Mouse (Mus musculus) midbrain, embryonic 11.5 days (tissue): ENCODE results near the gene Frg2f1. TPM values are rescaled to one million over a fixed set of nuclear protein-coding genes. Genes with fewer than 3 reads are reported as not detected.
"Not testable (repeated sequence)": the region's sequence is repeated elsewhere in the genome, so short reads cannot be mapped to it uniquely, and the experiment has no call there.

Source experiments
- ATAC-seq: fragments of 200-750 bp; cut with Nextera tagmentation; 2 replicates; pipeline ENCODE4 v1.8.0; 2017; ENCODE audit warnings: moderate TSS enrichment, moderate library complexity; ENCODE audit not compliant: low FRiP score
- DNase-seq: peaks from one replicate; pipeline ENCODE4 v3.0.0; 2015; ENCODE audit warnings: low spot score; ENCODE audit errors: missing footprints
- H3K27ac ChIP-seq: fragments of 300-500 bp; sonication (generic); 2 replicates; pipeline ENCODE4 v1.5.1; 2014; ENCODE audit warnings: low read depth, low read length
- H3K27me3 ChIP-seq: fragments of 300-500 bp; sonication (generic); 2 replicates; pipeline ENCODE4 v1.6.1; 2014; ENCODE audit warnings: mild to moderate bottlenecking, low read length, moderate library complexity, mixed read lengths; ENCODE audit not compliant: control insufficient read depth, insufficient read depth
- H3K36me3 ChIP-seq: fragments of 300-500 bp; sonication (generic); 2 replicates; pipeline ENCODE4 v1.6.1; 2014; ENCODE audit warnings: mild to moderate bottlenecking, low read length, moderate library complexity, mixed read lengths; ENCODE audit not compliant: control insufficient read depth, insufficient read depth
- H3K4me1 ChIP-seq: fragments of 300-500 bp; sonication (generic); 2 replicates; pipeline ENCODE4 v1.6.1; 2014; ENCODE audit warnings: low read length; ENCODE audit not compliant: control insufficient read depth, insufficient read depth
- H3K4me2 ChIP-seq: fragments of 300-500 bp; sonication (generic); 2 replicates; pipeline ENCODE4 v1.6.1; 2014; ENCODE audit warnings: mild to moderate bottlenecking, moderate library complexity
- H3K4me3 ChIP-seq: fragments of 300-500 bp; sonication (generic); 2 replicates; pipeline ENCODE4 v1.5.1; 2014; ENCODE audit warnings: low read depth, low read length
- H3K9ac ChIP-seq: fragments of 300-500 bp; sonication (generic); 2 replicates; pipeline ENCODE4 v1.6.1; 2014; ENCODE audit warnings: low read length
- H3K9me3 ChIP-seq: fragments of 300-500 bp; sonication (generic); 2 replicates; pipeline ENCODE4 v1.6.1; 2016; ENCODE audit warnings: low read length; ENCODE audit not compliant: control insufficient read depth
- WGBS: fragments of 180-500 bp; shearing (Covaris S2); extraction: QIAGEN DNeasy Blood & Tissue Kit; methylation state at CpG from one replicate; pipeline ENCODE4 v1.1.7; 2014; 5-methylcytosine and 5-hydroxymethylcytosine counted together
- polyA plus RNA-seq: library from polyadenylated mRNA; unstranded; fragments of >200 nt; fragmentation: Nextera tagmentation; extraction: Ambion mirVana; gene quantifications from 2 replicates; pipeline ENCODE4 v1.2.1, GENCODE M21; 2014

Frg2f1 gene
- polyA plus RNA-seq, 1 experiment from 2014 or later, result 3.2 TPM

DNA sequence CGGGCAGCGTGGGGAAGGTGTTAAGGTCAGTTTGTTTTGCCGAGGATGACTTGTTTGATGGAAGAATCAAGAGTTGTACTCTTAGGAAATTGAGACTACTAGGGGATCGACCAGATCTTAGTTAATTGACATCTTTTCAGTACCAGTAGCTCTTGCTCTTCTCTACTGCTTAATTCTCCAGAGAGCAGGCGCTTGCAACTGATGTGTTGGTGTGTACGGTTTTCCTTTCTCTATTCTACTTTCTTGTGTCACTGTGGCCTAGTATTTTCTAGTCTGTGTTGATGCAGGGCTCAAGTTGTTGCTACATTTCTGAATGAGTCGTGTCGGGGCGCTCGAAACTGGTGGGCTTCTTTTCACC, 1.2 kb upstream of the Frg2f1 start:
- peaks cover 13% of the 10 kb centered on the region for H3K4me1 ChIP-seq

GRCm38 (mm10) chr4:119539836-119540532, 655 bp upstream of the Frg2f1 start:
- no peaks in the 10 kb centered on the region for H3K36me3 ChIP-seq
- H3K27ac ChIP-seq, result peak overlapping the region; percentile 92
- H3K4me3 ChIP-seq, result peak overlapping the region; percentile 92
- peak overlapping the region; percentile 91 for H3K9ac ChIP-seq
- WGBS, result under 1% methylated on average over 47 of the region's 76 CpGs
- ATAC-seq (peak; percentile 90), DNase-seq (no peak)
- no peaks in the 10 kb centered on the region for H3K9me3 ChIP-seq
- H3K27me3 ChIP-seq, result no peaks in the 10 kb centered on the region
- peaks cover 15% of the 10 kb centered on the region for H3K4me1 ChIP-seq
- H3K4me2 ChIP-seq, result peak overlapping the region; percentile 85

More for the DNA sequence above, 1.2 kb upstream of the Frg2f1 start:
- Histone ChIP-seq H3K9ac (peak overlapping the region; percentile 91), H3K27me3 (no peaks in the 10 kb centered on the region), H3K36me3 (no peaks in the 10 kb centered on the region), H3K9me3 (no peaks in the 10 kb centered on the region), H3K27ac (no peak overlapping the region; the same call in 1 of the 2 replicates), H3K4me3 (peak overlapping the region; percentile 92), H3K4me2 (peak overlapping the region; percentile 85)
- DNase-seq (peak; percentile 91), ATAC-seq (no peak)
- WGBS, result 7% methylated on average over 10 of the region's 10 CpGs

GRCm38 (mm10) chr4:119537436-119537835, 1.9 kb downstream of the Frg2f1 start:
- Histone ChIP-seq H3K4me1 (peaks cover 15% of the 10 kb centered on the region), H3K36me3 (no peaks in the 10 kb centered on the region), H3K27ac (no peak overlapping the region), H3K4me2 (no peak overlapping the region), H3K9ac (no peak overlapping the region), H3K27me3 (no peaks in the 10 kb centered on the region), H3K9me3 (no peaks in the 10 kb centered on the region), H3K4me3 (no peak overlapping the region)
- ATAC-seq, result no peak
- DNase-seq, result peak; percentile 75
- 72% methylated on average over 4 of the region's 4 CpGs for WGBS

DNA sequence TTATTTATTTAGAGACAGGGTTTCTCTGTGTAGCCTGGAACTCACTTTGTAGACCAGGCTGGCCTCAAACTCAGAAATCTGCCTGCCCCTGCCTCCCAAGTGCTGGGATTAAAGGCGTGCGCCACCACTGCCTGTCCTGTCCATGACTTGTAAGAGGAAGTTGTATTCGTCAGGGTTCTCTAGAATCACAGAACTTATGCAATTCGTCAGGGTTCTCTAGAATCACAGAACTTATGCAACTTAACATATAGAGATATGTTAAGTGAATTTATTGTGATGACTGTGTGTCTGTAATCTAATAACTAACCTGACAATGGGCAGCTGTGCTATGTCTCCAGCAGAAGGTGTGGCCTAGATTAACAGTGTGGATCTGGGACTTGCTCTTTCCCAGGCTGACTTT, 2.7 kb downstream of the Frg2f1 start, which contains the start of gene Foxj3:
Foxj3 (plus strand) TSS at position 390 of the 400 bp plus-strand sequence.
- 92% methylated on average over 4 of the region's 4 CpGs for WGBS
- peak; percentile 47 for DNase-seq
- not testable (repeated sequence) for H3K4me3 ChIP-seq, H3K27me3 ChIP-seq, H3K27ac ChIP-seq, H3K4me2 ChIP-seq, ATAC-seq, H3K9me3 ChIP-seq, H3K36me3 ChIP-seq, H3K9ac ChIP-seq
- peaks cover 15% of the 10 kb centered on the region for H3K4me1 ChIP-seq

GRCm38 (mm10) chr4:119535103-119535502, 4.2 kb downstream of the Frg2f1 start:
- Histone ChIP-seq H3K9me3 (no peaks in the 10 kb centered on the region), H3K36me3 (no peaks in the 10 kb centered on the region), H3K27ac (no peak overlapping the region), H3K27me3 (no peaks in the 10 kb centered on the region), H3K9ac (no peak overlapping the region), H3K4me2 (no peak overlapping the region), H3K4me3 (no peak overlapping the region), H3K4me1 (peaks cover 5% of the 10 kb centered on the region)
- 54% methylated on average over 4 of the region's 4 CpGs for whole genome bisulfite sequencing
- no peak for DNase-seq
- no peak for ATAC-seq

DNA sequence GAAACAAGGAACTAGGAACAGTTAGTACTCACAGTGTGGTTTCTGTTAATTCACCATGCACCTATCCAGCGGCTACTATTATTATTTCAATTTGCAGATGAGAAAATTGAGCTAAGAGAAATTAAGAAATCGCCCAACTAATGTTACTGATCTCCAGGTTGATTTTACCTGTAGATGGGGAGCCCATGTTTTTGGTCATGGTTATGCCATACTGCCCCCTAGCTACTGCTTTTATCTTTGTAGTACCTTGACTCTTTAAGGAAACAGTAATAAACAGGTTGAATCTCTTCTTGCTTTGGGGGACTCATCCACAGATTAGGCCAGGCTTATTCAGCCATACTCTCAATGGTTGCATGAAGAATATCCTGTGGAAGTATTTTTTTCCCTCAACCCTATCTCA, 7.5 kb downstream of the Frg2f1 start:
- Histone ChIP-seq H3K4me2 (no peak overlapping the region), H3K27ac (no peak overlapping the region), H3K4me3 (no peak overlapping the region), H3K9ac (no peak overlapping the region), H3K36me3 (no peaks in the 10 kb centered on the region), H3K4me1 (peaks cover 2% of the 10 kb centered on the region; the same call in 1 of the 2 replicates), H3K27me3 (no peaks in the 10 kb centered on the region), H3K9me3 (no peaks in the 10 kb centered on the region)
- DNase-seq, result peak; percentile 39
- WGBS, result 70% methylated on average over 2 of the region's 2 CpGs
- no peak for ATAC-seq

GRCm38 (mm10) chr4:119526329-119526845, 12.9 kb downstream of the Frg2f1 start:
- H3K4me3 ChIP-seq, result no peak overlapping the region
- DNase-seq (no peak), ATAC-seq (no peak)
- no peaks in the 10 kb centered on the region for H3K36me3 ChIP-seq
- H3K9ac ChIP-seq, result no peak overlapping the region
- H3K27me3 ChIP-seq, result no peaks in the 10 kb centered on the region
- no peak overlapping the region for H3K4me2 ChIP-seq
- H3K9me3 ChIP-seq, result no peaks in the 10 kb centered on the region
- H3K4me1 ChIP-seq, result no peaks in the 10 kb centered on the region
- H3K27ac ChIP-seq, result no peak overlapping the region

- Histone ChIP-seq H3K4me3 (no peak overlapping the region), H3K36me3 (no peaks in the 10 kb centered on the region), H3K27me3 (no peaks in the 10 kb centered on the region), H3K27ac (no peak overlapping the region), H3K9ac (no peak overlapping the region), H3K4me2 (no peak overlapping the region), H3K9me3 (no peaks in the 10 kb centered on the region), H3K4me1 (no peaks in the 10 kb centered on the region)
- ATAC-seq, result no peak
- DNase-seq, result peak; percentile 54
- WGBS, result 87% methylated on average over 2 of the region's 2 CpGs
Measured at GRCm38 (mm10) chr4:119524466-119524865, 14.9 kb downstream of the Frg2f1 start.

GRCm38 (mm10) chr4:119524010-119524409, 15.3 kb downstream of the Frg2f1 start:
- Histone ChIP-seq H3K27me3 (no peaks in the 10 kb centered on the region), H3K36me3 (no peaks in the 10 kb centered on the region), H3K4me1 (no peaks in the 10 kb centered on the region), H3K27ac (no peak overlapping the region), H3K4me2 (no peak overlapping the region), H3K9me3 (no peaks in the 10 kb centered on the region), H3K9ac (no peak overlapping the region), H3K4me3 (no peak overlapping the region)
- 86% methylated on average over 1 of the region's 1 CpGs for WGBS
- no peak for ATAC-seq
- DNase-seq, result peak; percentile 81
